Mouse (Mus musculus) forebrain, embryonic 12.5 days (tissue): ENCODE data around the gene Mvb12b. TPM values are rescaled to one million over a fixed set of nuclear protein-coding genes. Genes with fewer than 3 reads are reported as not detected.

Experiments
- ATAC-seq: fragments of 200-750 bp; cut with Nextera tagmentation; 2 replicates; pipeline ENCODE4 v1.8.0; 2017; ENCODE audit warnings: moderate TSS enrichment; ENCODE audit not compliant: low FRiP score
- H3K27ac ChIP-seq: fragments of 300-500 bp; sonication (generic); 2 replicates; pipeline ENCODE4 v1.5.1; 2016; ENCODE audit warnings: mild to moderate bottlenecking
- H3K27me3 ChIP-seq: fragments of 300-500 bp; sonication (generic); 2 replicates; pipeline ENCODE4 v1.6.1; 2016; ENCODE audit warnings: mild to moderate bottlenecking
- H3K36me3 ChIP-seq: fragments of 300-500 bp; sonication (generic); replicated peaks from 2 replicates; pipeline ENCODE4 v1.6.1; 2016; ENCODE audit warnings: mild to moderate bottlenecking
- H3K4me1 ChIP-seq: fragments of 300-500 bp; sonication (generic); 2 replicates; pipeline ENCODE4 v1.6.1; 2016
- H3K4me2 ChIP-seq: fragments of 300-500 bp; sonication (generic); 2 replicates; pipeline ENCODE4 v1.6.1; 2016; ENCODE audit warnings: mild to moderate bottlenecking, moderate library complexity
- H3K4me3 ChIP-seq: fragments of 300-500 bp; sonication (generic); replicated peaks from 2 replicates; pipeline ENCODE4 v1.5.1; 2016; ENCODE audit warnings: mild to moderate bottlenecking
- H3K9ac ChIP-seq: fragments of 300-500 bp; sonication (generic); 2 replicates; pipeline ENCODE4 v1.6.1; 2016; ENCODE audit warnings: mild to moderate bottlenecking
- H3K9me3 ChIP-seq: fragments of 300-500 bp; sonication (generic); 2 replicates; pipeline ENCODE4 v1.6.1; 2016
- WGBS: fragments of 180-500 bp; shearing (Covaris S2); methylation state at CpG from one replicate; pipeline ENCODE4 v1.1.7; 2016; 5-methylcytosine and 5-hydroxymethylcytosine counted together
- polyA plus RNA-seq: library from polyadenylated mRNA; unstranded; fragments of >200 nt; fragmentation: Nextera tagmentation; extraction: Ambion mirVana; gene quantifications from 2 replicates; pipeline ENCODE4 v1.2.1, GENCODE M21; 2016

Mvb12b gene
- polyA plus RNA-seq, 1 experiment from 2014 or later: 51.5 TPM

DNA sequence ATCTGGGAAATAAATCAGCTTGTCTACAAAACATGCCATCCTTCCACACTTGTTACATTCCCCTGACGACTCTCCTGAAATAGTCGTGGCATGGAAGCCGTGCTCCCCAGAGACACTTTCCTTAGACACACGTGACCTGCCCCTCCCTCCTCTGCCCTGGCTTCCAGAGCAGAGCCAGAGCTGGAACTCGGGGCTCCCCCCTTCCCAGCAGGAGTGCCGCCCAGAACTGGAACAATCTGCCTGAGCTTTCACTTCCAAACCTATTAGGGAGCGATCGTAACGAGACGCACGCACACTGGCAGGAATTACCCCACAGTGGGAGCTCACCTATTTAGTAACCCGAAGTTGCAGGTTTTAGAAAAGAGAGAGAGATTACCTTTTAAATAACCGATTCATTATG, 86.0 kb downstream of the Mvb12b start:
- H3K27ac ChIP-seq: 0 out of 2 replicates have a peak overlapping the region, but pooled peaks have one; percentile 38
- H3K27me3 ChIP-seq: peaks cover 17% of the 10 kb centered on the region
- H3K4me3 ChIP-seq: no peak overlapping the region
- WGBS: 46% methylated on average over 13 of the region's 13 CpGs
- no peaks in the 10 kb centered on the region for H3K9me3 ChIP-seq
- H3K36me3 ChIP-seq: peaks cover 50% of the 10 kb centered on the region
- ATAC-seq: 0 out of 2 replicates have a peak, but pooled peaks have one; percentile 27
- H3K4me1 ChIP-seq: peaks cover 44% of the 10 kb centered on the region
- no peak overlapping the region for H3K9ac ChIP-seq
- H3K4me2 ChIP-seq: no peak overlapping the region

GRCm38 (mm10) chr2:33801336-33801735, 86.4 kb downstream of the Mvb12b start:
- WGBS: 92% methylated on average over 8 of the region's 8 CpGs
- H3K9me3 ChIP-seq: no peaks in the 10 kb centered on the region
- 0 out of 2 replicates have a peak overlapping the region, but pooled peaks have one; percentile 38 for H3K27ac ChIP-seq
- peaks cover 17% of the 10 kb centered on the region for H3K27me3 ChIP-seq
- no peak overlapping the region for H3K4me2 ChIP-seq
- peaks cover 48% of the 10 kb centered on the region for H3K4me1 ChIP-seq
- no peak overlapping the region for H3K4me3 ChIP-seq
- H3K36me3 ChIP-seq: peaks cover 47% of the 10 kb centered on the region
- ATAC-seq: no peak
- H3K9ac ChIP-seq: no peak overlapping the region

DNA sequence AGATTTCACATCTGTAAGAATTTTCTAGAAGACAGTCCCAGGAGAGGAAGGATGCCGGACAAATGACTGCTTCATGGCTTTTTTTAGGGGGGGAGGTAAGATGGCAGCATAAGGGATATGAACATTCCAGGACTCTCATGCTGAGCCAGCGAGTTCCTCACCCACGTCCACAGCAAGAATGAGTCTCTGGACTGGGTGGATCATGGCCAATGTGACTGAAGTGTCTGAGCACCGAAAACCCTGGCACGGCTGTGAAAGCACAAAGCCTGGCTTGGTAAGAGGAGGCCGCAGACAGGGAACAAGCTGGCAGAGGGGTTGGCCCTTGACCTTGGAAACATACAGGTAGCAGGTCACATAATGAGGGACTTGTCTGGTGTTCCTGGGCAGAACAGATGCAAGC, 87.5 kb downstream of the Mvb12b start:
- peaks cover 44% of the 10 kb centered on the region for H3K36me3 ChIP-seq
- 94% methylated on average over 6 of the region's 6 CpGs for WGBS

GRCm38 (mm10) chr2:33795716-33796472, 91.9 kb downstream of the Mvb12b start:
- Histone ChIP-seq H3K9me3 (no peaks in the 10 kb centered on the region), H3K27ac (peak overlapping the region; percentile 76), H3K4me2 (no peak overlapping the region; the same call in 1 of the 2 replicates), H3K4me3 (no peak overlapping the region), H3K27me3 (peaks cover 33% of the 10 kb centered on the region), H3K4me1 (peaks cover 59% of the 10 kb centered on the region), H3K36me3 (peaks cover 30% of the 10 kb centered on the region), H3K9ac (no peak overlapping the region)
- peak; percentile 60 for ATAC-seq
- WGBS: 34% methylated on average over 15 of the region's 15 CpGs

More for the DNA sequence above, 87.5 kb downstream of the Mvb12b start:
- no peak for ATAC-seq
- H3K9me3 ChIP-seq: no peaks in the 10 kb centered on the region
- H3K27ac ChIP-seq: no peak overlapping the region
- H3K4me3 ChIP-seq: no peak overlapping the region
- no peak overlapping the region for H3K4me2 ChIP-seq
- peaks cover 59% of the 10 kb centered on the region for H3K4me1 ChIP-seq
- H3K9ac ChIP-seq: no peak overlapping the region
- peaks cover 19% of the 10 kb centered on the region for H3K27me3 ChIP-seq

- Histone ChIP-seq H3K27me3 (peaks cover 37% of the 10 kb centered on the region), H3K9me3 (no peaks in the 10 kb centered on the region), H3K36me3 (peaks cover 23% of the 10 kb centered on the region), H3K4me2 (no peak overlapping the region), H3K9ac (no peak overlapping the region), H3K4me1 (peaks cover 64% of the 10 kb centered on the region), H3K27ac (peak overlapping the region; percentile 76), H3K4me3 (no peak overlapping the region)
- 79% methylated on average over 7 of the region's 7 CpGs for WGBS
- ATAC-seq: no peak
These were observed 92.7 kb downstream of the Mvb12b start for GRCm38 (mm10) chr2:33795001-33795580.

DNA sequence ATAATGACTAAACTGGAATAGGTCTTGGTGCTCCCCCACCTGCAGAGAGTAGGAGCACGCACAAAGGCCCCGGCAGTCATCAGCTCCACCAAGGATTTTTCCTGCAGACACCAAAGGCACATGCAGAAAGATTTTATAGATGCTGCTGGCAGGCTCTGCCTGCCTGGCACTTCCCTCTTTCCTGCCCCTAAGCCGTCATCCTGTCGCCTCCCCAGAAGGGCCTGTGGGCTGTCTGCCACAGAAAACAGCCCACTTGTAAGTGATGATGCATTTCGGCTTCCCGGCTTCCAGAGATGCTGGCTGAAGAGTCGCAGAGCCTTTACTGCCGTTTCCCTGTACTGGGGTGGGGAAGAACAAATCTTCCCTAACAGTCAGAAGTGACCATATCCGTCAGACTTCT, 93.3 kb downstream of the Mvb12b start:
- Histone ChIP-seq H3K4me3 (no peak overlapping the region), H3K27ac (peak overlapping the region; percentile 9; the same call in 1 of the 2 replicates), H3K9ac (no peak overlapping the region), H3K27me3 (peaks cover 37% of the 10 kb centered on the region), H3K9me3 (no peaks in the 10 kb centered on the region), H3K4me1 (peaks cover 70% of the 10 kb centered on the region), H3K4me2 (no peak overlapping the region), H3K36me3 (peaks cover 18% of the 10 kb centered on the region)
- WGBS: 81% methylated on average over 9 of the region's 9 CpGs
- no peak for ATAC-seq

- H3K27me3 ChIP-seq: peaks cover 45% of the 10 kb centered on the region
These were observed 97.4 kb downstream of the Mvb12b start for GRCm38 (mm10) chr2:33790301-33790700.

GRCm38 (mm10) chr2:33789732-33790131, 98.0 kb downstream of the Mvb12b start:
- Histone ChIP-seq H3K4me1 (peaks cover 68% of the 10 kb centered on the region), H3K27me3 (peaks cover 41% of the 10 kb centered on the region), H3K36me3 (peaks cover 13% of the 10 kb centered on the region), H3K9me3 (no peaks in the 10 kb centered on the region), H3K9ac (no peak overlapping the region; the same call in 1 of the 2 replicates), H3K4me2 (peak overlapping the region; percentile 11; the same call in 1 of the 2 replicates), H3K27ac (peak overlapping the region; percentile 89), H3K4me3 (no peak overlapping the region)
- 29% methylated on average over 9 of the region's 9 CpGs for WGBS
- ATAC-seq: no peak

More at GRCm38 (mm10) chr2:33790301-33790700, 97.4 kb downstream of the Mvb12b start:
- no peak for ATAC-seq
- WGBS: 22% methylated on average over 5 of the region's 5 CpGs
- Histone ChIP-seq H3K4me2 (no peak overlapping the region), H3K9ac (no peak overlapping the region), H3K4me3 (no peak overlapping the region), H3K4me1 (peaks cover 71% of the 10 kb centered on the region), H3K27ac (peak overlapping the region; percentile 89), H3K9me3 (no peaks in the 10 kb centered on the region), H3K36me3 (peaks cover 13% of the 10 kb centered on the region)

GRCm38 (mm10) chr2:33789279-33789678, 98.5 kb downstream of the Mvb12b start:
- Histone ChIP-seq H3K27ac (peak overlapping the region; percentile 89), H3K9ac (no peak overlapping the region; the same call in 1 of the 2 replicates), H3K4me2 (peak overlapping the region; percentile 11), H3K27me3 (peaks cover 40% of the 10 kb centered on the region), H3K4me1 (peaks cover 72% of the 10 kb centered on the region), H3K4me3 (no peak overlapping the region), H3K36me3 (peaks cover 13% of the 10 kb centered on the region), H3K9me3 (no peaks in the 10 kb centered on the region)
- ATAC-seq: peak; percentile 65; the same call in 1 of the 2 replicates
- WGBS: 10% methylated on average over 6 of the region's 6 CpGs

- H3K36me3 ChIP-seq: peaks cover 10% of the 10 kb centered on the region
- peaks cover 38% of the 10 kb centered on the region for H3K27me3 ChIP-seq
- no peak overlapping the region for H3K4me3 ChIP-seq
- H3K4me2 ChIP-seq: no peak overlapping the region
- H3K9ac ChIP-seq: no peak overlapping the region
- peak; percentile 27; the same call in 1 of the 2 replicates for ATAC-seq
- peaks cover 73% of the 10 kb centered on the region for H3K4me1 ChIP-seq
- H3K9me3 ChIP-seq: no peaks in the 10 kb centered on the region
- no peak overlapping the region for H3K27ac ChIP-seq
- 44% methylated on average over 7 of the region's 7 CpGs for WGBS
These were observed 98.9 kb downstream of the Mvb12b start for GRCm38 (mm10) chr2:33788851-33789250.

- peaks cover 72% of the 10 kb centered on the region for H3K4me1 ChIP-seq
- no peaks in the 10 kb centered on the region for H3K9me3 ChIP-seq
- peak overlapping the region; percentile 1; the same call in 1 of the 2 replicates for H3K9ac ChIP-seq
- no peak overlapping the region for H3K4me3 ChIP-seq
- 18% methylated on average over 13 of the region's 13 CpGs for WGBS
- H3K4me2 ChIP-seq: no peak overlapping the region
- peaks cover 43% of the 10 kb centered on the region for H3K27me3 ChIP-seq
- no peak for ATAC-seq
- H3K36me3 ChIP-seq: peaks cover 11% of the 10 kb centered on the region; the same call in 1 of the 2 replicates
- peak overlapping the region; percentile 85 for H3K27ac ChIP-seq
These were observed 99.6 kb downstream of the Mvb12b start for GRCm38 (mm10) chr2:33788131-33788530.

GRCm38 (mm10) chr2:33786064-33786463, 101.7 kb downstream of the Mvb12b start:
- WGBS: 39% methylated on average over 6 of the region's 6 CpGs
- Histone ChIP-seq H3K4me3 (no peak overlapping the region), H3K27ac (peak overlapping the region; percentile 93)

More at GRCm38 (mm10) chr2:33786064-33786463, 101.7 kb downstream of the Mvb12b start:
- Histone ChIP-seq H3K9me3 (no peaks in the 10 kb centered on the region), H3K9ac (no peak overlapping the region), H3K4me1 (peaks cover 79% of the 10 kb centered on the region), H3K27me3 (peaks cover 24% of the 10 kb centered on the region), H3K4me2 (peak overlapping the region; percentile 6; the same call in 1 of the 2 replicates), H3K36me3 (0 out of 2 replicates have a peak, but pooled peaks cover 4% of the 10 kb centered on the region)
- peak; percentile 54; the same call in 1 of the 2 replicates for ATAC-seq
